Mouse (Mus musculus): ENCODE measurements at regions not wholly inside any gene's neighbourhood (a gene's known extent, or its start where the extent isn't known, plus 50 kb on each side); places are given as distances from the start of the nearest gene placed in this dataset.

- Histone ChIP-seq H3K9me3 (replicated peaks; ENCODE audit: control insufficient read depth, low read length) (no peaks in the 10 kb centered on the region), H3K36me3 (replicated peaks; ENCODE audit: control insufficient read depth, insufficient read depth, low read length) (no peaks in the 10 kb centered on the region), H3K27ac (ENCODE audit: low read depth) (no peak overlapping the region), H3K9ac (replicated peaks; ENCODE audit: low read depth, low read length) (no peak overlapping the region), H3K27me3 (ENCODE audit: control insufficient read depth, insufficient read depth, low read length) (no peaks in the 10 kb centered on the region), H3K4me3 (ENCODE audit: low read depth, low read length) (no peak overlapping the region), H3K4me1 (ENCODE audit: control insufficient read depth, insufficient read depth) (0 out of 2 replicates have a peak, but pooled peaks cover 2% of the 10 kb centered on the region), H3K4me2 (ENCODE audit: low read depth, low read length) (no peak overlapping the region)
- TF ChIP-seq EP300 (IDR thresholded peaks at IDR 0.05; ENCODE audit: low read depth) (no peak), CTCF (IDR thresholded peaks at IDR 0.05; ENCODE audit: low read depth) (no peak)
- DNase-seq (ENCODE audit: low spot score) (no peak), ATAC-seq (ENCODE audit: insufficient read depth, low read depth) (no peak)
- 33% methylated on average over 1 of the region's 1 CpGs for WGBS
Observed at GRCm38 (mm10) chr14:45079793-45080192, 91.8 kb downstream of the Ptger2 start.

GRCm38 (mm10) chr14:45080231-45080630 lies 92.2 kb downstream of the Ptger2 start:
- ATAC-seq (ENCODE audit: insufficient read depth, low read depth) (no peak), DNase-seq (ENCODE audit: low spot score) (no peak)
- no peak overlapping the region for H3K4me2 ChIP-seq (ENCODE audit: low read depth, low read length)
- H3K9me3 ChIP-seq (replicated peaks; ENCODE audit: control insufficient read depth, low read length) = no peaks in the 10 kb centered on the region
- TF ChIP-seq CTCF (IDR thresholded peaks at IDR 0.05; ENCODE audit: low read depth) = no peak
- no peak for TF ChIP-seq EP300 (IDR thresholded peaks at IDR 0.05; ENCODE audit: low read depth)
- H3K27me3 ChIP-seq (ENCODE audit: control insufficient read depth, insufficient read depth, low read length) = no peaks in the 10 kb centered on the region
- H3K9ac ChIP-seq (replicated peaks; ENCODE audit: low read depth, low read length) = no peak overlapping the region
- H3K4me3 ChIP-seq (ENCODE audit: low read depth, low read length) = no peak overlapping the region
- H3K4me1 ChIP-seq (ENCODE audit: control insufficient read depth, insufficient read depth) = no peaks in the 10 kb centered on the region
- H3K36me3 ChIP-seq (replicated peaks; ENCODE audit: control insufficient read depth, insufficient read depth, low read length) = no peaks in the 10 kb centered on the region
- no peak overlapping the region for H3K27ac ChIP-seq (ENCODE audit: low read depth)

DNA sequence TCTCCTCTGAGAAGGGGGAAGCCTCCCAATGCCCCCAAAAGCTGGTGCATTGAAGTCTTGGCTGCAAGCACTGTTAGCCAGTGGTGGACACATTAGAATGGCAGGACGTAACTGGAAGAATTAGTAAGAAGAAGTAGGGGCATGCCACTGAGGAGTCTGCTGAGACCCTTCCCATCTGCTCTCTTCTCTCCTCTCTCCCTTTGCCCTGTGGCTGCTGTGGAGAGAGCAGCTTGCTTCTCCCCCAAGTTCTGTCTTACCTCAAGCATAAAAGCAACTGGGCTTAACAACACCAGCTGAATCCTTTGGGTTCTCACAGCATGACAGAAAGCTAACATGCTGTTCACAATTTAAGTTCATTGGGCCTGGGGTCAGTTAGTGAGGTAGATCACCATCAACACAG lies 95.1 kb downstream of the Ptger2 start:
- DNase-seq (ENCODE audit: low spot score) (no peak), ATAC-seq (ENCODE audit: insufficient read depth, low read depth) (no peak)
- H3K9me3 ChIP-seq (replicated peaks; ENCODE audit: control insufficient read depth, low read length) = no peaks in the 10 kb centered on the region
- WGBS = 79% methylated on average over 1 of the region's 1 CpGs
- H3K4me2 ChIP-seq (ENCODE audit: low read depth, low read length) = no peak overlapping the region
- H3K27me3 ChIP-seq (ENCODE audit: control insufficient read depth, insufficient read depth, low read length) = no peaks in the 10 kb centered on the region
- H3K36me3 ChIP-seq (replicated peaks; ENCODE audit: control insufficient read depth, insufficient read depth, low read length) = no peaks in the 10 kb centered on the region
- H3K4me1 ChIP-seq (ENCODE audit: control insufficient read depth, insufficient read depth) = no peaks in the 10 kb centered on the region
- no peak overlapping the region for H3K27ac ChIP-seq (ENCODE audit: low read depth)
- no peak for TF ChIP-seq EP300 (IDR thresholded peaks at IDR 0.05; ENCODE audit: low read depth)
- TF ChIP-seq CTCF (IDR thresholded peaks at IDR 0.05; ENCODE audit: low read depth) = no peak
- H3K9ac ChIP-seq (replicated peaks; ENCODE audit: low read depth, low read length) = no peak overlapping the region
- no peak overlapping the region for H3K4me3 ChIP-seq (ENCODE audit: low read depth, low read length)
